Mouse (Mus musculus): Measurements from ENCODE around the gene Zdhhc13.

Zdhhc13 gene

DNA sequence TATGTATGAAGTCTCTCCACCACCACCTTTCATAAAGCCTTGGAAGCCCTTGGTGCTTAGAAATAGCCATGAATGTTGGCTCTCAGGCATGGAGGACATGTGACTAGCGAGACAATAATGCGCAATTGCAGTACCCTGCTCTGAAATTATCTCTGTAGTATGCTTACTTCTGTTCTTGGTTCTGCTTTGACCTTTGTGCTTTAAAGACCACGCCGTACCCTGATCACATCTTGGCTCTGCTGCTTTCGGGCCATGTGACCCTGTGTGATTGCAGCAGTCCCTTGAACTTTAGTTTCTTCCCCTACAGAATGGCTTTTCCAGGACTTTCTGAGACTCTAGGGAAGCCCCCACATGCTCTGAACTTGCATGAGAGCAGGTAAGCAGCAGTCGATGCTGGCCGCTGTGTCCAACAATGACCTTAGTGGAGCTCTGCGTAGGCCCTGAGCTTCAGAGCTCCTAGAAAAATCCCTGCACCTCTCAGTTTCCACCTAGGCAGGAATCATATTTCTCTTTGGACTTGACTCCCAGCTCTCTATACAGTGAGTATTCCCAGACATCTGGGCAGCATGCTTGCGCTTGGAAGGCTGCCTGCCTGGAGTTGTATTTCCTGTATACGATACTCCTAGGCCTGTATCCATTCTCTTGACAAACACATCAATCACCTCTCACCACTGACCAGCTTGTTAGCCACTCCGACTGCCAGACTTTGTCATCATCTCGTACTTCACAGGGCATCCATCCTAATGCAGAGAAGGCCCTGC is 56.6 kb downstream of the Zdhhc13 start:
- DNase-seq, result no peak

DNA sequence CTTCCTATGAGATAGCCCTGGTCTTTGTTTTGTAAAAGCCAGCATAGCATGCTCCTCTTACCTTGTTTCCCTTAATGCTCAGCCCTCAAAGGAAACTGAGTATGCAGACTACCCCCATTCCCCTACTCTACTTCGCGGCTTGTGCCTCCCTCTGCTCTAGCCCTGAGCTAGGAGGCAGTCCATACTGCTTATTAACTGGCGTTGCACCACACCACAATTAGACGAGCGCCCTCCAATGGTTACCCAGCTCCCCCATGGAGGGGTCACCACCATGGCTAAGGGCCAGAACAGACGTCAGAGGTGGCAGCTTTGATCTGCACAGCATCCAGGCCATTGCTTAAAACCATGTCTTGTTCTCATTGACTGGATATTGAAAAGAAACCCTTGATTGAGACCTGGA is 58.0 kb downstream of the Zdhhc13 start:
- DNase-seq, result no peak

DNA sequence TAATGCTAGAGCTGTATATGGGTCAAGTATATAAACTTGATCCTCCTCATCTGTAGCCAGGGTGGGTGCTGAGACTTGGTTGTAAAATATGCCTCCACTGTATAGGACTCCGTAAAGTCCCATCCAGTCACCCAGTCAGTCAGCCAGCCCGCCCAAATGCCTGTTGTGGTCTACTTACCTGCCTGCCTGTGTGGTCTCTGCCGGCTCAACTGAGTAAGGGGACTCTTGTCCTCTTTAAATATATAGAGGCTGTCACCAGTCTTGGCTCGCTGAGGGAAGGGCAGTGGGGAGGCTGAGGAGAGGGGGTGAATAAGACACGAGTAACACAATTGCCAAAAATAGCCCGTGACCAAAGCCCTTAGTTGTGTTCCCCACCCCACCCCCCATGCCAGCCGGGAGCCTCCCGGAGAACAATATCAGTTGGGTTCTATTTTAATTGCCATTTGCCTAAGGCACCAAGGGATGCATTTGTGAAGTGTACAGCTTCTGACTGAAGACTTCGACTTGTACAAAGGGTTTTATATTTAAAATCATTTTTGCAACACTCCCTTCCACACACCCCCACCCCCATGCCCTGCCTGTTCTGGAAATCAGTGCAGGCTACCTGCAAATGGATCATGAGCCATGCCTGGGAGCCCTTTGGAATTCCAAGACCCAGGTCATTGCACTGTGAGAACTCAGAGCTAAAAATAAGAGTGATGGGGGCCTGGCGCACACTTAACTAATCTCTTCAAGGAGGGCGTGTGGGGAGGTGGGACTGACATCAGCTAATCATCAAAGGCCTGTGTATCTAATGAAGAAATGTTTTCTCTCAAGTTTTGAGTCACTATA is 59.2 kb downstream of the Zdhhc13 start, which contains the start of gene Csrp3:
Gene Csrp3 (minus strand): TSS at position 214 of the 831 bp plus-strand sequence.
- DNase-seq, result no peak

DNA sequence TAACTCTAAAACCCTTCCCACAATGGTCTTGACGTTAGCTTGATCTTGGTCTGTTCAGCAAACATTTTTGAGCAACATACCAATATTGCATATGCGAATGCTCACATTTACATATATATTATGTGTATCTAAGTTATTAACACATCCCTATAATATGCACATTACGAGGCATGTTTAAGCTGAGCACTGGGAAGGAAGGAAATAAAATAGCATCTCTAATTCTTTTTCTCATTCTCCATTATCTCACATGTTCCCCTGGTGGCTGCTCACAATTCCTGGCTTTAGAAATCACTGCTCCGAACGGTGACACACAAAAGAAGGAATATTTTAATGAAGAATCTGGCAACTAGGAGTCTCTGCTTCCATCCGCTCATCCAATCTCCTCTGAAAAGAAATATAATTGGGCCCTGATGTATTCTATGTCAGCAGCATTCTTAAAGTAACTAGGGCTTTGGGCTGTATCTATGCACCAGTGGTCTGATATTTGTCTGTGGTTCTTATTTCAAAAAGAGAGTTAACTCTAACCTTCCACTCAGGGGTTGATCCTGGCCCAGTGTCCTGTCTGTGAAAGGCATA is 62.8 kb downstream of the Zdhhc13 start:
- DNase-seq, result no peak

DNA sequence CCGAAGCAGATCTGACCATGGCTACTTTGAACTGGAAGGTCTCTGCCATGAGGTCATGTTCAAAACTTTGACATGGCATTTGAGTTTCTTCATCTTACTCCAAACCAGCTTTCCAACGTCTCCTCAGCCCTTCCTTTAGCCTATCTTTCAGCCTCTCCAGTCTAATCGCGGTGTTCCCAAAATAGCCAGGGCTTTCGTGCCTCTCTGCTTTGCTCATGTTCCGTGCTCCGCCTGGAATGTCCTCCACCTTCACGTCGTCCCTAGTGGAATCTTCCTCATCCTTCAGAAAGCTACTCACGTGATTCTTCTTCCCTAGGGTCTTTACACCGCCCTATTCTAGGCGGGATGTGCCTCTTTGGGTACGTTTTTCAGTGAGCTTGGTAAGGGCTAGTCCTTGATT is 64.7 kb downstream of the Zdhhc13 start:
- DNase-seq, result no peak

DNA sequence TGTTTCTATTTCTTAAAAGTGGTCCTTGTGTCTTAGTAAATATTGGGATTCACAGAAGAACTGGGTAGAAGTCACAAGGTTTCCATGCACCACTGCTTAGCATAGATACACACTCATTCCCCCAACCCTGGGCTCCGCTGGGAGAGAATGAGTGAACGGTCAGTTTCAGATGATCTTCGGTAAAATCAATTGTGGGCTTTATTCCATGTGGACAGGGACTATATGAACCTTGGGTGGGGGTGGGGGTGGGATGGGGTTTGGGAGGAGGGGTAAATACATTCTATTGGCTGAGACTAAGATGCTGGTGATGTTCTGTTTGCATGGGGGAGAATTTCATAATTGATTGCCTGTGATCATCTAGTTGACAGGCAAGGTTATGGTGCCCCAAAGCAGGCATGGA is 66.7 kb downstream of the Zdhhc13 start:
- DNase-seq, result no peak

DNA sequence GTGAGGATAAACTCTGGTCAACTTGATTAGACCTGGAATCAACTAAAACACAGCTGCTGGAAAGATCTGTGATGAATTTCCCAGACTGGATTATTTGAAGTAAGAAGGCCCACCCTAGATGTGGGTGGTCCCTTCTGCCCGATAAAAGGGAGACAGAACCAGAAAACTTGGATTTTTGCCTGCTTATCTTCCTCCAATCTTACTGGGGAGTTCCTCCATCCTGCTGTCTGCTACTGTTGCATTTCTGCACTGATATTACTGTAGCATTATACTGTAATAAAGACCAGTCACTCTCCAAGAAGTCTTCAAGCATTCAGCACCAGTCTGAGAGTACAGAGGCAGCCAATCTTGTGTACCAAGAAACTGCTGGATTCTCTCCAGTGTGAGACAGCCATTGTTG is 69.5 kb downstream of the Zdhhc13 start:
- DNase-seq, result no peak

DNA sequence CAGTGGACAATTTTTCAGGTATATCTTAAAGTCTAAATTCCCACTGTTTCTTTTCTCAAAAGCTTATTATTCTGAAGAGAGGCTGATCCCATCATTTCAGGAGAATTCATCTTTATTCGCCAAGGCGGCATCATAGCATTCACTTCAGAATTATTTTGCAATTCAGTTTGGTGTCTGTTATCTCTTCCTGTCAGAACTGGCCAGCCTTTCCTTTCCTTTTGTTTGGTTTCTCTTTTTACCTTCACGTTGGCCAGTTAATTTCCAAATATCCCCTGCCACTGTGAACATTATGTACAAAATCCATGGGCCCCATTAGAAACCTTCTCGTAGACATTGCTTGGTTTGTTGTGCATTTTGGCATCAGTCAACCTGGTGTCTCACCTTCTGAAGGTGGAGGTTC is 70.6 kb downstream of the Zdhhc13 start:
- DNase-seq, result no peak

DNA sequence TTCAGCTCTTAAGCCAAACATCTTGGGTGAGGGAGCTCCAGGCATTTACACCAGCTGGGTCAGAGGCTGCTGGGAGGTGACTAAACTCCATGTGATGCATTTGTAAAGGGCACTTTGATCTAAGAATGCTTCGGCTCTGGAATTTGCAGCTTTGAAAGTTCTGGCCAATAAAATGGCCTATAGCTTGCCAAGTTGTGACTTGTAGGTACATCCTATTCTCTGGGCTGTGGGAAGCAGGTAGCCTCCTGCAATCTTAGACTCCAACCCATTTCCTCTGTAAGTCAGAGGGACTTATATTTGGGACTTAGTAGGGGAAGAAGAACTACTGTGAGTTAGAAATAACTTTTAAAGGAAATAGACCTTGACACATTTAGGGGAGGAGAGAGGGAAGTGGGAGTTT is 72.1 kb downstream of the Zdhhc13 start:
- DNase-seq, result no peak

DNA sequence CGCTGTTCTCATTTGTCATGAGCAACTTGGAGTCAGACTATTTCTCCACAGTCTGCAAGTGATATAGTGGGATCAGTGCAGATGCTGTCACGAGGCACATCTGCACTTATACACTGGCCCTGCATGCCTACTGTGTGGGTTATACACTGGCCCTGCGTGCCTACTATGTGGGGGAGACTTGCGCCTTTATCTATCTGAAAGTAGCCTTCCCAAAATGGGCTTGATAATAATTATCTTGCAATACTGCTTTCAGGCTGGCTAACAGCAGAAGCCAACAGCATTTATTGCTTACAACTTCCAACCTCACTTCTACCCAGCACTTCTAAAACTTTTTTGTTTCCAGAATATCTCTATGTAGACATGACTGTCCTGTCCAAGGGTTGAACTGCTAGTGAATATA is 73.0 kb downstream of the Zdhhc13 start:
- no peak for DNase-seq

DNA sequence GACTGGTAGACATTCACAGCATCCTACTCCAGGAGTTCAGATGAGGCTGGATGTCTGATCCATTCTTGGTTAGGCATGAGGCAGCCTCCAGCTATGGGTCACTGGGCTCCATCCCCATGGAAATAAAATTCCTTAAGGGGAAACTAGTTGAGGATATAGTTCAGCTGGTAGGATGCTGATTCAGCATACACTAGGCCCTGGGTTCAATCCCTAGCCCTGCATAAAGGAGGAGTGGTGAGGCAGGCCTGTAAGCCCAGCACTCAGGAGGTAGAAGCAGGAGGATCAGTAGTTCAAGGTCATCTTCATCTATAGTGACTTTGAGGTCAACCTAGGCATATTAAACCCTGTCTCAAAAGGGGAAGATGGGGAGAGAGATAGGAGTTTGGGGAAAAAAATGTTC is 75.4 kb downstream of the Zdhhc13 start:
- no peak for DNase-seq

DNA sequence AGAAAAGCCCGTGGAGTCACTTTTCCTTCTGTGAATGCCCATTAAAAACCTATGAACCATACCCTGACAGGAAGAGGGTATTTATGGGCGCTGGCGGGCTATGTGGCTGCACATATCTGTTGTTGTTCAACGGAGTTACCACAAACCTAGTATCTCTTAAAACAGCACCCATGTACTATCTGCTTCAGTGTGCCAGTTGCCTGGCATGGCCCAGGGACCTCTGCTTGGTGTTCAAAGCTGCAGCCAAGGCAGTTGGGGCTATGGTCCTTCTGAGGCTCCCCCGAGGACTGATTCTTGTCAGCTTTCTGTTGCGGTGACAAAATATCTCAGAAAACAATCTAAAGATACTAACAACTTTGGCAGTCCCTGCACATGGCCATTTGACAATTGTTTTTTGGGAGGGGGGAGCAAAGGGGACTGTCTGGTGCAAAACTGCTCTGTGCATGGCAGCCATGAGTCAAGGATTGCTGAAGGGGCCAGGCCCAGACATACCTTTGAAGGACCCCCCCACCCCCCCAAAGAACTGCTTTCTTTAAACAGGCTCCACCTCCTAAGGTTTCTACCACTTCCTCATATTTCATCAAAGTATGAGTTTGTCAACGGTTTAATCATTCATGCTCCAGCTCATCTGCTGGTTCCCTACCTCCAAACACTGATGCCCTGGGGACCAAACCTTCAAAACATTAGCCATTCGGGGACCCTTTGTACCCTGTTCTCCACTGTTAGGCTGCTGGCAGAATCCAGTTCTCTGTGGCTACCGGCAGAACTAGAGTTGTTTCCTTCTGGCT is 76.1 kb downstream of the Zdhhc13 start:
- DNase-seq, result no peak

DNA sequence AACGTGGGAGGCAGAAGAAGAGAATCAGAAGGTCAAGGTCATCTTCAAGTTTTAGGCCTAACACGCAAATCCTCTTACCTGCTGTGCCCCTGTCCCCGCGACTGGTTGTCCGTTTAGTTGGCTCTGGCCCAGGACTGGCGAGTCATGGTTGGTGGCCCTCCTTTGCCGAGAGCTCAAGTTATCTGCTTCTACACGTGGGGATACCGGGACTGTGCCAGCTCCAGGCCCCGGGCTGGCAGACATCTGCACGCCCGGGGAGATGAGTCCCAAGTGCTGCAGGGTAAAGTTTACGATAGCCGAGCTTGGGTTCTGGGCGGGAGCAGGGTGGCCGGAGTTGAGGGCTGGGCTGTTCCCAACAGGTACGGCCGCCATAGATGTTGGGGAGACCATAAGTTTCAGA is 78.8 kb downstream of the Zdhhc13 start:
- no peak for DNase-seq

DNA sequence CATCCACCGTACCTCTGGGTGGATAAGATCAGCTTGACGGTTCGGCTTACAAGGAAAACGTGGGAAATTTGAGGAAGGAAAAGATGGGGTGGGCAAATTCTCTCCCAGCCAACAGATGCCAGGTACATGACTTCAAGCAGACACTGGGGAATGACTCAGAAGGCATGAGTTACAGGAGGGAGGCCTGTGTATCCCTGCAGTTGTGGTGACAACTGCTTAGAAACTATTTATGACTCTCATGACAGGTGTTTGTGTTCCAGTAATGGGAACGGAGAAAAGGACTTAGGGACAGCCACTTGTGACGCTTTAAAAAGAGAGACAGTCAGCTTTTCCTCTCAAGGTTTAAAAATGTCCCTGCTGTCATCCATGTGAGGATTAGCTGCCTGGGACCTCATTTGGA is 81.3 kb downstream of the Zdhhc13 start:
- DNase-seq, result no peak

DNA sequence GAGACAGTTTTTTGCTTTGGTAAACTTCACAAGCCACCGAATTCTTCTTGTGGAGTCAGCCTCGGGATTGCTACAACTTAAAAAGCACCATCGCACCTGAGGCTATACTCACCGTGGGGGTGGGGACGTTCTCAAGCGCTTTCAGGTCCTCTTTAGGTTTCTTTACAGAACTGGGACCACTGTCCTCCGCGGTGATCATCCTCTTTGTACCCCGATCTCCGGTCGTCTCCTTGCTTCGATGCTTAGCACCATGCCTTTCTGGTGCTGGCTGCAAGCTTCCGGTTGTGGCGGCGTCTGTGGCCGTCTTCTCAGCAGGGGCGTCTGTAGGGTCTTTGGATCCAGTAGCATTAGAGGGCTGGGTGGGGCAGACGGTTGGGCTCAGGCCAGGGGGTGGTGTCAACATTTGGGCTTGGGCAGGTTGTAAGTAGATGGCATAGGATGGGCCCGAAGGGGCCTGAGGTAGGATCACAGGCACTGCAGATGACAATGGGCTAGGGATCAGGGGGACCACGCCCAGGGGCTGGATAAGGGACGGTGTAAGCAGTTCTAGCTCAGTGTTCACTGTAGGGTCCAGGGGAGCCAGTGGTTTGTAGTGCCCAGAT is 81.9 kb downstream of the Zdhhc13 start:
- DNase-seq, result no peak

DNA sequence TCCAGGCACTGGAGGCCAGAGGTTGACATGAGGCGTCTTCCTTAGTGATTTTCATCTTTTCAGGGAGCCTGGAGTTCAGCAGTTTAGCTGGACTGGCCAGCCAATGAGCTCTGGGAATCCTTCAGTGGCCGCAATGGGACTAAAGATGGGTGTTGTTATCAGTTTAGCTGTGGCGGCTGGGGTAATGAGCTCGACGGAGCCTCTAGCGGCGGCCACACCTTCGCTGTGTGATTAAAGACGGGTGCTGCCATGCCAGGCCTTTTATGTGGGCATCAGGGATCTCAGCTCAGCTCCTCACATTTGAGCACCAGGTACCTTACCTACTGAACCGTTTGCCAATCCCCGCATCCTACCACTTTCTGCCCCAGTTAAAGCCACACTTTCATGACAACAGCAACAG is 82.5 kb downstream of the Zdhhc13 start:
- DNase-seq, result no peak

DNA sequence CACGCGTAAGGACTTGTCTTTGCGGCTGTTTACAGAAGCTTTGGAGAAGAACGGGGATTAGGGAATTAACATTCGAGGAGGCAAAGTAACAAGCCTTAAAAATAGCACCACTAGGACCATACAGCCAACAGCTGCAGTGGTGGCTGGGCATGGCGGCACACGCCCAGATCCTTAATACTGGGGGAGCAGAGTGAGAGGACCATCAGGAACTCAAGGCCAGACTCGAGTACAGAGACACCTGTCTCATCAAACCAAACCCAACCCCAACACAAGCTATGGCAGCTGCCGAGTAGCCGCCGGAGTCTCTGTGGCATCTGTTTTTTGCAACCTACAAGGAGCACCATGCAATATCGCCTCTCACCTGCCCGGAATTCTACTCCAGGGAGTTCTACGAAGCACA is 86.3 kb downstream of the Zdhhc13 start:
- no peak for DNase-seq

DNA sequence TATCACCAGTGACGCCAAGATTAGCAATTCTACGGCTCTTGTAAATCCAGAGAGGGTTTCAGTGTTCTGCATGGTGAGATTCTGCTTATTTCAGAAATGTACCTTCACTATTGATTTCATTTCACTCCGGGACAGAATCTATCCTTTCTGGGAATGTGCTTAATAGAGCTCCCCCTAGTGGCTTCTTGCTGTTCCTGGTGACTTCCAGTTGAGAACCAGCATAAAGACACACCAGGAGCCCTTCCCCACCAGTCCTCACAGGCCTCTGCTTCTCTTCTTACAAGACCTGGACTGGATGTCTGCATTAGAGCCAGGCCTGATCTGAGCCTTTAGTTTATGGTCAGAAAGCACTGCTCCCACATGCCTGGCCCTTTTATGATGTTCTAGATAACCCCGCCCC is 87.7 kb downstream of the Zdhhc13 start:
- peak; percentile 34 for DNase-seq
